Mouse (Mus musculus): ENCODE data around the gene Vps33b.

- TF ChIP-seq GATA1 (IDR thresholded peaks at IDR 0.05; ENCODE audit: borderline replicate concordance, low read length): no peak
- no peak for TF ChIP-seq FLI1 (IDR thresholded peaks at IDR 0.05; ENCODE audit: low read length)
These were observed 69.9 kb downstream of the Vps33b start for GRCm38 (mm10) chr7:80339371-80339770.

Measured in megakaryocyte, embryonic 14.5 days (primary cell).